Mouse (Mus musculus) lung, embryonic 16.5 days (tissue): ENCODE measurements around the gene Eid1. TPM values are rescaled to one million over a fixed set of nuclear protein-coding genes. Genes with fewer than 3 reads are reported as not detected.

Experiments used
- ATAC-seq: fragments of 200-750 bp; cut with Nextera tagmentation; 2 replicates; pipeline ENCODE4 v1.8.0; 2017; ENCODE audit warnings: low read depth, mild to moderate bottlenecking, moderate library complexity
- H3K27ac ChIP-seq: fragments of 300-500 bp; sonication (generic); 2 replicates; pipeline ENCODE4 v1.5.1; 2014; ENCODE audit warnings: mild to moderate bottlenecking, control low read depth, low read length
- H3K27me3 ChIP-seq: fragments of 300-500 bp; sonication (generic); 2 replicates; pipeline ENCODE4 v1.6.1; 2014; ENCODE audit warnings: low read depth, low read length, mixed read lengths; ENCODE audit not compliant: control insufficient read depth, insufficient read depth
- H3K36me3 ChIP-seq: fragments of 300-500 bp; sonication (generic); 2 replicates; pipeline ENCODE4 v1.6.1; 2014; ENCODE audit warnings: low read length; ENCODE audit not compliant: control insufficient read depth, insufficient read depth
- H3K4me1 ChIP-seq: fragments of 300-500 bp; sonication (generic); replicated peaks from 2 replicates; pipeline ENCODE4 v1.6.1; 2014; ENCODE audit warnings: low read length, mixed read lengths; ENCODE audit not compliant: control insufficient read depth, insufficient read depth
- H3K4me2 ChIP-seq: fragments of 300-500 bp; sonication (generic); 2 replicates; pipeline ENCODE4 v1.6.1; 2014; ENCODE audit warnings: low read depth, low read length, control low read depth
- H3K4me3 ChIP-seq: fragments of 300-500 bp; sonication (generic); 2 replicates; pipeline ENCODE4 v1.5.1; 2014; ENCODE audit warnings: mild to moderate bottlenecking, low read length, control low read depth
- H3K9ac ChIP-seq: fragments of 300-500 bp; sonication (generic); 2 replicates; pipeline ENCODE4 v1.6.1; 2014; ENCODE audit warnings: low read length, control low read depth
- H3K9me3 ChIP-seq: fragments of 300-500 bp; sonication (generic); 2 replicates; pipeline ENCODE4 v1.6.1; 2016; ENCODE audit warnings: low read length; ENCODE audit not compliant: control insufficient read depth
- WGBS: fragments of 180-500 bp; shearing (Covaris S2); extraction: QIAGEN DNeasy Blood & Tissue Kit; methylation state at CpG from one replicate; pipeline ENCODE4 v1.1.7; 2014; 5-methylcytosine and 5-hydroxymethylcytosine counted together
- polyA plus RNA-seq: library from polyadenylated mRNA; unstranded; fragments of >200 nt; fragmentation: Nextera tagmentation; extraction: Ambion mirVana; gene quantifications from 2 replicates; pipeline ENCODE4 v1.2.1, GENCODE M21; 2015

Gene Eid1
- polyA plus RNA-seq, 1 experiment from 2014 or later: 105 TPM

DNA sequence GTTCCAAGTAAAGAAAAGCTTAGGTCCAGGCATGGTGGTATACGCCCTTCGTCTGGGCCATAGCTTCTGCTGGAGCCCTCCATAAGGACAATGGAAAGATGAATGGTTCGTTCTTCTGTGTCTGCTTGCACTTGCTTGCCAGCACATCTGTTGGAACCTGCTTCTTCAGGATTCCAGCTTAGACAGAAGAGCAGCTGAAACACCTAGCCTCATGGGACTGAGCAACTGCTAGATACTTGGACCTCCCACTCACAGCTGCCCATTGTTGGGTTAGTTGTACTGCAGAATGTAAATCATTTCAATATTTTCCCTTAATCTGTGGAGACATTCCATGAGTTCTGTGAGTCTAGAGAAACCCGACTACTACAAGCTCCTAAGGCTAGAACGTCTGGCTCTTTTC lies 22.9 kb upstream of the Eid1 start:
- Histone ChIP-seq H3K36me3 (no peaks in the 10 kb centered on the region), H3K27me3 (no peaks in the 10 kb centered on the region), H3K4me3 (no peak overlapping the region), H3K4me2 (no peak overlapping the region), H3K4me1 (peaks cover 3% of the 10 kb centered on the region; the same call in 1 of the 2 replicates), H3K9me3 (no peaks in the 10 kb centered on the region), H3K27ac (no peak overlapping the region), H3K9ac (no peak overlapping the region)
- no peak for ATAC-seq
- 85% methylated on average over 5 of the region's 5 CpGs for WGBS

DNA sequence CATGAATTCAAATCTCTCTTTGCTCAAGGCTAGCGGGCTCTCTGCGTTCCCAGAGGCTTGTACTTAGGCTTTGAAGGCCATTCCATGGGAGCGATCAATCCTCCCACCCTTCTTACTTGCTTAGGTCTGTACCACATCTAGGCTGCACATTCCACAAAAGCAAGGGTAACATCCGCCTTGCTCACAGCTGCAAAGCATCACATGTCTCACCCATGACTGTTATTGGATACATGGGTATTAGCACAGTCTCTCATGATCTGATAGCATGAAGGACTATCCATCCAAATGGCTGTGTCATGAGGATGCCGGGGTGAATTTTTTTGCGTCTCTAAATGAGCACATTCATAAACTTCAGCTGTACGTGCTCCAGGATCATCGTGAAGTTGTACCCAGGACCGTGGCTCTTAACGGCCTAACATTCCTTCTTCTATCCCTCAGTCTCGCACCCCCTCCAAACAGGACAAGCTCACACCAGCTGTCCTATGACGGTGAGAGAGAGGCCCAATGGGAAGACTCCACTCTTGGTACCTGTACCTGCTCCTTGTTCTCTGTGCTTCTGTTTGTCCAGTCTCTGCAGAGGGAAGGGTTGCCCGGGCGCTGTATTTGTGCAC lies 22.0 kb upstream of the Eid1 start:
- Histone ChIP-seq H3K36me3 (no peaks in the 10 kb centered on the region), H3K27me3 (no peaks in the 10 kb centered on the region), H3K4me2 (no peak overlapping the region), H3K9me3 (no peaks in the 10 kb centered on the region), H3K9ac (no peak overlapping the region), H3K27ac (no peak overlapping the region), H3K4me1 (peaks cover 3% of the 10 kb centered on the region; the same call in 1 of the 2 replicates), H3K4me3 (no peak overlapping the region)
- ATAC-seq: peak; percentile 78
- 71% methylated on average over 14 of the region's 14 CpGs for WGBS

DNA sequence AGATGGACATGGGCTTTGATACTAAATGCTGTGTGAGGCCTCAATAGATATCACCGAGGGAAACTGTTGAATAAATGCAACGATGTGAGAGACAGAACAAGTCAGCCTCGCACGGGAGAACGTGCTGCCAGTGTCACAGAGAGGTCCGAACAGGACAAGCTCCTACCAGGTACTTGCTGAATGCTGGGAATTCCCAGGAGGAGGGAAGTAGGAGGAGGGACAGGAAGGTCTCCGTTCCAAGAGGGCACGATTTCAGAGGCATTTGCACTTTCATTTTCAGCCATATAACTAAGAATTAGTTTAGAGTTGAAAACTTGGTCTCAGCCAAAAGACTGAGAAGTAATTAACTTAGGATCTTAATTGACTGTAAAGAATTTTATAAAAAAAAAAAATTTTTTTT lies 21.3 kb upstream of the Eid1 start:
- peaks cover 3% of the 10 kb centered on the region; the same call in 1 of the 2 replicates for H3K4me1 ChIP-seq
- H3K9me3 ChIP-seq: no peaks in the 10 kb centered on the region
- no peak overlapping the region for H3K4me3 ChIP-seq
- 71% methylated on average over 8 of the region's 8 CpGs for WGBS
- no peak for ATAC-seq
- H3K4me2 ChIP-seq: 0 out of 2 replicates have a peak overlapping the region, but pooled peaks have one; percentile 8
- no peaks in the 10 kb centered on the region for H3K27me3 ChIP-seq
- H3K9ac ChIP-seq: no peak overlapping the region
- no peaks in the 10 kb centered on the region for H3K36me3 ChIP-seq
- no peak overlapping the region for H3K27ac ChIP-seq

DNA sequence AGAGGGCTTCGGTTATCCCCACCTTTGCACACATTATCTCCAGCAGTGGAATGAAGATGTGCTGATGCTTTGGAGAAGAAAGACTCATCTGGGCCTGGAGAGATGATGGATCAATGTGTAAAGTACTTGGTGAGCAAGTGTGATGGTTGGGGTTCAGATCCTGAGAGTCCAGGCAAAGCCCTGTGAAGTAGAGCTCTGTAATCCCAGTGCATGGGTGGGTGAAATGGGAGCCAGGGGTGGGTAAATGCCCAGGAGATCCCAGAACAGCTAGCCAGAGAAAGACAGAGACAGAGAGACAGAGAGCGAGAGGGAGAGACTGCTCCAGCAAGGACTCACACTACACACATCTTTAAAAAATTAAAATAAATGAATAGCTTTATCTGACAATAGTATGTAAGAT lies 19.6 kb upstream of the Eid1 start:
- Histone ChIP-seq H3K4me1 (peaks cover 3% of the 10 kb centered on the region; the same call in 1 of the 2 replicates), H3K4me3 (no peak overlapping the region), H3K9ac (no peak overlapping the region), H3K27ac (no peak overlapping the region), H3K27me3 (no peaks in the 10 kb centered on the region), H3K4me2 (no peak overlapping the region), H3K9me3 (no peaks in the 10 kb centered on the region), H3K36me3 (no peaks in the 10 kb centered on the region)
- no peak for ATAC-seq
- WGBS: 89% methylated on average over 2 of the region's 2 CpGs

DNA sequence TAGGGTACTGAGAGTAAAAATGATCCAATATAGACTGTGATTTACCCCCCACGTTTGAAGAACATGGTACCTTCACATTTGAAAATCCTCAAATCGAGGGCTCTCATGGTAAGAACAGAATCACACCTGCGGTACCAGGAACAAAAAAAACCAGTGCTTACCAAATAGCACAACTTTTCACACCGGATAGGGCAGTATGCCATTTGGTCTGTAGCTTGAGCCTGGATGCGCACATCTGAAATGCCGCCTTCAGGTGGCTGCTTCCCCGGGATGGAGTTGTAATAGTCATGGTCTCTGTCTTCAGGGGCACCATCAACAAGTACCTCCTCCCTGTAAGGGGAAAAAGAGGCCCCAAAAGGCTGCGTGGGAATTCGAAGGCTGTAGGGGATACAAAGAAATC lies 17.5 kb upstream of the Eid1 start:
- WGBS: 88% methylated on average over 9 of the region's 9 CpGs
- Histone ChIP-seq H3K36me3 (no peaks in the 10 kb centered on the region), H3K4me1 (peaks cover 3% of the 10 kb centered on the region; the same call in 1 of the 2 replicates), H3K27ac (no peak overlapping the region), H3K27me3 (no peaks in the 10 kb centered on the region), H3K9me3 (no peaks in the 10 kb centered on the region), H3K4me3 (no peak overlapping the region), H3K4me2 (no peak overlapping the region), H3K9ac (no peak overlapping the region)
- ATAC-seq: no peak

DNA sequence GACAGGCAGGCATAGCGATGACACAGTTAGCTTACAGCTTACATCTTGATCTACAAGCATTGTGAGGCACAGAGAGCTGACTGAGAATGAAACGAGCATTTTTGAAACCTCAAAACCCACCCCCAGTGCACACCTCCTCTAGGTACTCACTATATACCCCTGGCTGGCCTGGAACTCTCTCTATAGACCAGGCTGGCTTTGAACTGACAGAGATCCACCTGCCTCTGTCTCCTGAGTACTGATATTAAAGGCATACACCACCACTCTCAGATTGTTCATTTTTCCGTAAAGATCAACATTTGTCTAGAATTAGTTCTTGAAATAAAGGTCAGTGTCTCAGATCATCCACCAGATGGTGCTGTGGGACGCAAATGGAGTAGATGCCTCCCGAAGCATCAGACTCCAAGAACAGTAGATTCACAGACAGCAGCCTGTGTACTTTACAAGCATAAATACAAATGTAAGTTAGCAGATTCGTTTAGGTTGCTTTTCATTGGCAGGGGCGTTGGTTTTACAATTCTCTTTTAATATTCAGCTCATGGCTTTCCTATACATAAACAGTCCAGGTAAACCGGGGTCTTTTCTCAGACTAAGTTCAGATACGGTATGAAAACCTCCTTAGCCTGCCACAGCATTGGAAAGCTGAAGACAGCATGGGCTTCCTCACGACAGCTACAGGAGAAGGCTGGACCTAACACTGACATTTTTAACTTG lies 12.9 kb upstream of the Eid1 start:
- WGBS: 13% methylated on average over 10 of the region's 10 CpGs
- Histone ChIP-seq H3K9ac (peak overlapping the region; percentile 52), H3K36me3 (no peaks in the 10 kb centered on the region), H3K4me2 (peak overlapping the region; percentile 59), H3K4me3 (peak overlapping the region; percentile 43), H3K27ac (no peak overlapping the region), H3K9me3 (no peaks in the 10 kb centered on the region), H3K4me1 (peaks cover 9% of the 10 kb centered on the region), H3K27me3 (no peaks in the 10 kb centered on the region)
- ATAC-seq: peak; percentile 83

DNA sequence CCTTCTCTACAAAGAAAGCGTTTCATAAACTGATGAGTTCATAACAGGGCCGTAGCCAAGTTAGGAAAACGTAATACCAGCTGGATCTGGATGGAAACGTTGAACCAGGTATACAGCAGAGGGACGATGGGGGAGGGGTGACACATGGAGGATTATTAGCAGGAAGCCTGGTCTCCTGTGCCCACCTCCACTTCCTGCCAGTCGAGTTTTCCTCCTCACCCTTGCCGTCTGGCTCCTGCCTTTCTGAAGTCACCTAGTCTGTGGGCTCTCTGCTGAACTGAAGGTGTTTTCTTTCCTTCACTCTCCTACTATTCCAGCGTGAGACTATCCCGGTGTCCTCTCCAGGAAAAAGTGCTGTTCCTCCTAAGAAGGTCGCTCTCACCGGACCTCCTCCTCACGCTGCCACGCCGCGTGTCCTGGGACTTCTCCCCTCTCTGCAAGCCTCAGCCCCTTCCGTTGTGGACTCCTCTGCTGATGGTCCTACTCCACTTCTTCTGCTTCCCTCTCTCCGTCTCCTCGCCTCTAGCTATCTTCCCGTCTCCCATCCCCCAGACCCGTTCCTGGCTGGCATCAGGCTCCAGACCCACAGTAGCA lies 12.3 kb upstream of the Eid1 start:
- peak overlapping the region; percentile 43 for H3K4me3 ChIP-seq
- 26% methylated on average over 20 of the region's 20 CpGs for WGBS
- no peaks in the 10 kb centered on the region for H3K9me3 ChIP-seq
- no peaks in the 10 kb centered on the region for H3K36me3 ChIP-seq
- peak overlapping the region; percentile 52 for H3K9ac ChIP-seq
- peak overlapping the region; percentile 59 for H3K4me2 ChIP-seq
- peak; percentile 76 for ATAC-seq
- H3K27ac ChIP-seq: no peak overlapping the region
- peaks cover 9% of the 10 kb centered on the region for H3K4me1 ChIP-seq
- H3K27me3 ChIP-seq: no peaks in the 10 kb centered on the region

DNA sequence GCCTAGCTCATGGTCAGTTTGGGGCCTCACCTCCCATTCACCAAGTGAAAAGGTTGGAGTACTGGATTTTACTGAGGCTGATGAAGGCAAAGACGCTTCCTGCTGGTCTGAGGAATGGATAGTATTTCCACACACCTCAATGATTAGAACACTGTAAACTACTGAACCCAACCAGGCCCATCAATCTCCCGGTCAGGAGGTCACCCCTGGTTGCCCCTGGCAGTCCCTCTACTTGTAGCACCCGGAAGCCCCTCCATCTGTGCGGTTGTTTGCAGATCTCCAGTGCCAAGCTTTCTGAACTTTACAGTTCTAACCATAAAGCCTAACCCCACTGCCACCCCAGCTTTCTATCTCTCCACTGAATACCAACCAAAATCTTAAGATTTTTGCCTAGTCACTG lies 11.7 kb upstream of the Eid1 start:
- Histone ChIP-seq H3K9ac (peak overlapping the region; percentile 52), H3K4me2 (peak overlapping the region; percentile 59), H3K4me1 (peaks cover 9% of the 10 kb centered on the region), H3K9me3 (no peaks in the 10 kb centered on the region), H3K36me3 (no peaks in the 10 kb centered on the region), H3K4me3 (peak overlapping the region; percentile 43), H3K27me3 (no peaks in the 10 kb centered on the region), H3K27ac (no peak overlapping the region)
- WGBS: 48% methylated on average over 4 of the region's 4 CpGs
- ATAC-seq: no peak

DNA sequence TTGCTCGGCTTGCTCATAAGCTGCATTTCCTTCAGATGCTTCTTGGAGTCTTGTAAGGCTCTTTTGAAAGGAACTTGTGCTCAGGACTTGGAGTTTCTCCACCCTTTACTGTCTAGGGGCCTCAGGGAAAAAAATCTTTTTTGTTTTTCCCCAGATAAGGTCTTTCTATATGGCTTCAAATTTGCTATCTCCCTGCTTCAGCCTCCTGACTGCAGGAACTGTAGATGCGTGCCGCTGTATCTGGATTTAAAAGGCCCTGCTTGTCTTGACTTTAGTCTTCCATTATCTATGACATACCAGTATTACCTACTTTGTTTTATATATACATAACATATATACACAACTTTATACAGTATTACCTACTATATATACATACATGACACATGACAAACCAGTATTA lies 10.4 kb upstream of the Eid1 start:
- no peaks in the 10 kb centered on the region for H3K36me3 ChIP-seq
- no peak for ATAC-seq
- H3K9me3 ChIP-seq: no peaks in the 10 kb centered on the region
- no peak overlapping the region for H3K27ac ChIP-seq
- 92% methylated on average over 3 of the region's 3 CpGs for WGBS
- H3K4me1 ChIP-seq: peaks cover 11% of the 10 kb centered on the region
- H3K27me3 ChIP-seq: no peaks in the 10 kb centered on the region
- H3K9ac ChIP-seq: no peak overlapping the region
- no peak overlapping the region for H3K4me3 ChIP-seq
- H3K4me2 ChIP-seq: no peak overlapping the region
